Mouse (Mus musculus): ENCODE data around the gene 1700015G11Rik. TPM values are rescaled to one million over a fixed set of nuclear protein-coding genes. Genes with fewer than 3 reads are reported as not detected.

1700015G11Rik gene
- total RNA-seq, 2 experiments from 2014 or later = not detected

- peak; percentile 79; the same call in 1 of the 2 replicates for ATAC-seq (replicated peaks; ENCODE audit: low FRiP score, poor library complexity, severe bottlenecking)
Measured at GRCm38 (mm10) chr7:51972252-51972855, 43.2 kb downstream of the 1700015G11Rik start.

GRCm38 (mm10) chr7:51969379-51969778, 46.1 kb downstream of the 1700015G11Rik start:
- no peak for ATAC-seq (replicated peaks; ENCODE audit: low FRiP score, poor library complexity, severe bottlenecking)

GRCm38 (mm10) chr7:51967581-51967980, 47.9 kb downstream of the 1700015G11Rik start:
- no peak for ATAC-seq (replicated peaks; ENCODE audit: low FRiP score, poor library complexity, severe bottlenecking)

- ATAC-seq (replicated peaks; ENCODE audit: low FRiP score, poor library complexity, severe bottlenecking) = no peak
Measured at GRCm38 (mm10) chr7:51964681-51965080, 50.8 kb downstream of the 1700015G11Rik start.

- no peak for ATAC-seq (replicated peaks; ENCODE audit: low FRiP score, poor library complexity, severe bottlenecking)
Measured at GRCm38 (mm10) chr7:51962219-51962952, 53.1 kb downstream of the 1700015G11Rik start.

Other genes with a start within 250 kb of the 1700015G11Rik start
- 2.7 and 3.3 TPM in 2 replicates for gene Gas2, start 153.7 kb downstream of the 1700015G11Rik start, total RNA-seq (2015; ENCODE audit: low replicate concordance)
- 1.8 and 2.9 TPM in 2 replicates for gene Gas2, start 153.7 kb downstream of the 1700015G11Rik start, total RNA-seq (2017; ENCODE audit: low replicate concordance)
- gene Fancf, start 153.5 kb downstream of the 1700015G11Rik start, total RNA-seq (2015; ENCODE audit: low replicate concordance) = 1.7 and 4.4 TPM in 2 replicates
- 1.5 and 2.2 TPM in 2 replicates for gene Fancf, start 153.5 kb downstream of the 1700015G11Rik start, total RNA-seq (2017; ENCODE audit: low replicate concordance)
- gene Svip, start 9.7 kb downstream of the 1700015G11Rik start, total RNA-seq (2015; ENCODE audit: low replicate concordance) = 17.8 and 19.0 TPM in 2 replicates
- gene Svip, start 9.7 kb downstream of the 1700015G11Rik start, total RNA-seq (2017; ENCODE audit: low replicate concordance) = 14.6 and 15.2 TPM in 2 replicates